Mouse (Mus musculus): ENCODE results near the gene Mtor.

DNA sequence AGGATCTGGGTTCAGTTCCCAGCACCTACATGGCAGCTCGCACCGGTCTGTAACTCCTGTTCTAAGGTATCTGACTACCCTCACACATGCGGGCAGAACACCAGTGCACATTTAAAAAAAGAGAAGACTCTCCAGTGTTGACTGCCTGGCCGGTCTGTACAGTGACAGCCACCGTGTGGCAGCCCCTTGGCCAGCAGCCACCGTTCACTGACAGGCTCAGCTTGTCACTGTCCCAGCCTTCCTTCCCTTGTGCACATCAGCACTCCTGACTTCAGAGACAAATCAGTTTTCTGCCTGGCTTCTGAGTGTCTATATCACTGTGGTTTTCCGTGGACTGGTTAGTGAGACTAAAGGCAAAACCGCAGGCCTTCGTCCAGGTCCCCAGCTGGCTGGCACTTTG is 140.4 kb downstream of the Mtor start:
- no peak for TF ChIP-seq CTCF (conservative IDR thresholded peaks at IDR 0.05; ENCODE audit: insufficient read depth, insufficient read length, low read depth, low read length)
- no peak for TF ChIP-seq POLR2A (IDR thresholded peaks at IDR 0.05; ENCODE audit: low read depth, low read length)

Measured in kidney, adult 2 months (tissue).